Mouse (Mus musculus): ENCODE measurements around the gene Cldn11.

Gene Cldn11

DNA sequence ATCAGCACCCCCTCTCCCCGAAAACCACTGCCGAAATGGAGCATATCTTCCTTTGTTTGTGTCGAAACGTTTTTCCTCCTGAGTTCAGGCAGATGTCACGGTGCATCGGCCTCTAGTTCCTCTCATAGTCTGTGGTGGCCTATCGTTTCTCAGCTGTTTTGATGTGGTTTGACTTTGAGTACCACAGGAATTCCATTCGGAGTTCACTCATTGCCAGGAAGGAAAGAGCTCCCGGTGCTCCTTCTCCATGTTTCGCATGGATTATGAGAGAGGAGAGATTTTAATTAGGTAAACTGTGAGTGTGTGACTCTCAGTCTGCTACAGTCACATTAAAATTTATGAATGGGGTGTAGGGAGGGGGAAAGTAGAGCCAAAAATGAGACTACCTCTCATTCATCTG is 10.3 kb downstream of the Cldn11 start:
- CTCF ChIA-PET: no interaction called here

- CTCF ChIA-PET: no interaction called here
Measured at GRCm38 (mm10) chr3:31161336-31161735, 11.6 kb downstream of the Cldn11 start.

GRCm38 (mm10) chr3:31162860-31163259 is 13.1 kb downstream of the Cldn11 start:
- CTCF ChIA-PET: interaction anchor here (0.9 kb wide), 1 partner anchor 15 kb away, joined by 3 read pairs; no protein-coding TSS in a partner anchor

DNA sequence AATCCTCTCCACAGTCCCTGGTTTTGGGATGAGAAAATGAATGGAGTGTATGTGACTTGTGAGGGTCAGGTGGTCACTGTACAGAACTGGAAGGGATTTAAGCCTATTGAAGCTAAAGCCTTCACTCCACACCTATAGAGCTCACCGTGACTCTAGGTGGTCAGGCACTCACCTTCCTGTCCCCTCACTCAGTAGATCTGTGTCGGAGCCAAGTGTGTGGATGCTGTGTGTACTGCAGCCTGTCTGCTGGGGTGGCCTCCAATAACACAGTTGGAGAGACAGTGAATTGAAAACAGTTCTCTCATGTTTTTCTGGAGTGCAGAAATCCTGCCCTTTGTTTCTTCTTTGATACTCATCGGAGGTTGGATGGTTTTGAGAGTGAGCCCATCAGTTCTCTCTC is 16.1 kb downstream of the Cldn11 start:
- CTCF ChIA-PET: no interaction called here

DNA sequence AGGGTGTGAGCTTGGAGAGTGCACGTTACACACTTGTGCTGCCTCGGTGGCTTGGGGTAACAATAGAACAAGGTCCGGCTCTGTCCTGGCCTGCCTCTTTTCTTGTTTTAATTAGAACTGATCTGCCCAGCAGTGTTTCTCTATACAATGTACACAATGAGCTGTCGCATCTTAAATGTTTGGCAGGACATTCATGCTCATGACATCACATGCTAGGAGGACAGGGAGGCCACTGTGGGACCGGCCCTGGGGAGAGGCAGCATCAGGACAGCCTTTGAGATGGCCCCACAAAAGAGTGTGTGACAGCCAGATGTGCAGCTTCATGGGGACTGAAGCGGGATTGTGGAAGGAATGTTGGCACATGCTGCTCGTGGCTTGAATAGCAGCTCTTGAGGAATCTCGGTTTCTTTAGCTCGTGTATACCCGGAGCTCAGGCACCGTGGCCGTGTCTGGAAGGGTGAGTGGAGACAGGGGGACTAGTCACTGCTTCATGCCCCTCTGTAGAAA is 16.7 kb downstream of the Cldn11 start:
- CTCF ChIA-PET: no interaction called here

- CTCF ChIA-PET: interaction anchor here (0.7 kb wide), 1 partner anchor 43 kb away, joined by 3 read pairs; no protein-coding TSS in a partner anchor
Measured at GRCm38 (mm10) chr3:31190342-31190741, 40.6 kb downstream of the Cldn11 start.

GRCm38 (mm10) chr3:31191402-31191801 is 41.7 kb downstream of the Cldn11 start:
- CTCF ChIA-PET: no interaction called here

DNA sequence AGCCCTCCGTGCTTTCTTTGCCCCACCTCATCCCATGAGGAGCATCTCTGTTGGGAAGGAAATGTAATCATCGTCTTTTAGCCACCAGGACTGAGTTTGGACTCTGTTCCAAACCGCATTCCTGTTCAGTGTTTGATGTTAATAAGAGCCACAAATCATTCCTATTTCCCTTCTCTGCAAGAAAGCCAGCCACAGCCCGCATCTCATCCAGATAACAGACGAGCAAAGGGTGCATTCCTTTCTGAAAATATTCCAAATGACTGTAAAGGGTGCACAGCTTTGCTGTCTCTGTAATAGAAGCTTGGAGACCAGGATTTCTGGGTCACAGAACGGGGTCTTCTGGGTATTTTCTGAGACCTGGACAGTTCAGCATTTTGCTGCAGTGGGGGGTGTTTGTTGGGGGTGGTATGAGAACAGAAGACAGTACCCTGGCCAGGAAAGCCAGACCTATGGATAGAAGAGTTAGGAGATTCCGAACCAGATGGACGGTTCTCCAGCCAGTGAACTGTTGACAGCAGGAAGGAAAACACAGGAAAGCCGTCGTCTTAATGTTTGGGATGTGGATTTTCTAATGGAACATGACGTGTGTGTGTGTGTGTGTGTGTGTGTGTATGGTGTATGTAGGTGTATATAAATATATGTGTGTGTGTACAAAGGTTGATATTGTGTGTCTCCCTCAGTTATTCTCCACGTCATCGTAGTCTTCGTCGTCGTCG is 49.6 kb downstream of the Cldn11 start:
- CTCF ChIA-PET: no interaction called here

DNA sequence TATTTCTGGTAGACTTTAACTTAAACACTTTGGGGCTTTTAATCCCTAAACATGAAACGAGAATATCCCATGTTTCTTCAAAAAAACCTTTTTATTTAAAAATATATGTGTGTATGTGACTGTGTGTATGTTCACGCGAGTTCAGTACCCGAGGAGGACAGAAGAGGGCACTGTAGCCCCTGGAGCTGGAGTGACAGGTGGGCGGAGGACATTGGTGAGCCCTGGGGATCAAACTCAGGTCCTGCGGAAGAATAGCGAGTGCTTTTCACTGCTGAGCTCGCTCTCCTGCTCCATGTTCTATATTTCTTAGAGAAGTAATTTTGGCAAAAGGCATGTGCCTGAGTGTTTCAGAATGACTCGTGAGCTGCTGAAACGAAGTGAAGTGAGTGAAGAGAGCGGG is 54.2 kb downstream of the Cldn11 start:
- CTCF ChIA-PET: no interaction called here

DNA sequence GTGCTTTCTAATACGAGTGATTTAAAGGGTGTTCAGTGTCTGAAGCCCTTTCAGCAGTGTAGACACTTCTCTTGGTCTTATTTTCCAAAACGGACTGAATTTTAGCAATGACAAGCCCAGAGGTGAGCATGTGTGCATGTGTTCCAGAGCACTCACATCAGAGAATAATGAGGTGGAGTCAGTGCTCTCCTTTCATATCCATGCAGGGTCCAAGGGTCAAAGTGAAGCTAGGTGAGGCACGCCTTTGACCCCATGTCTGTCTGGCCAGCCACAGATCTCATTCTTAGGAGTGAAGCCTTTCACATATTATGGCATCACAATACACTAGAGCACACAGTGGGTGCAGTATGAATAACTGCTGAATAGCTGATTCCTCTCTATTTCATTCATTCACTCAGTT is 55.4 kb downstream of the Cldn11 start:
- CTCF ChIA-PET: no interaction called here

DNA sequence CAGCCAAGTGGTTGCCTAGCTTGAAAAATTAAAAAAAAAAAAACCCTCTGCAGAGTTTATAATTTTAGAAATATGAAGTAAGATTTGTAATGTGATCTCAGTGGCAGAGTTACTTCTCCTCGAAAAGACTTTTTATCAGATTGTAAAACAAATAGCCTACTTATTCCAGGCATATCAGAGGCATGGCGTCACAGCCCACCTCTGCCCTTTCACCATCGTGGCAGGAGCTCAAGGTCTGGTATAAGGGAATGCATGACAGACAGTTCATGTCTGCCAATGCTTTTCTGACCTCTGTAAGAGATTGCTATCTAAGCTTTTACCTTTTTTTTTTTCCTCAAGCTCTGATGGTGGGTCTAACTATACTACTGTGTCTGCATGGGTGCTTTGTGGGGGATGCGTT is 58.3 kb downstream of the Cldn11 start:
- CTCF ChIA-PET: no interaction called here

- CTCF ChIA-PET: no interaction called here
Measured at GRCm38 (mm10) chr3:31208458-31208994, 58.8 kb downstream of the Cldn11 start.

DNA sequence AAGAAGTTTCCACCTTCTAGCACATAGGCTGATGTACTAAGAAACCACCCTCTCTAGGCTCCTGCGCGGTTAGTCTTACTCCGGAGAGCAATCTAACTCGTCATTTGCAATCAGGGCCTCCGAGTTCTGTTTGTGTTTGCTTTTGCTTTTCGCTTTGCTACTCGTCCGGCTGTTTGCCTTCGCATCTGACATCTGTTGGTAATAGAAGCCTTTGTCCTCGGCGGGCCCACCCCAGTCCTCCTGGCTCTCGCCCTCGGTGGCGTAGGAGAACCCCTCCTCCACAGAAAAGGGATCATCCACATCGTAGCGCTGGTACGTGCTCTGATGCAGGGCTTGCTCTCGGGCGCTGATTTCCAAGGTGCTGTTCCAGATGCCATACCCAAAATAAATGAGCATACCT is 59.3 kb downstream of the Cldn11 start:
- CTCF ChIA-PET: no interaction called here

DNA sequence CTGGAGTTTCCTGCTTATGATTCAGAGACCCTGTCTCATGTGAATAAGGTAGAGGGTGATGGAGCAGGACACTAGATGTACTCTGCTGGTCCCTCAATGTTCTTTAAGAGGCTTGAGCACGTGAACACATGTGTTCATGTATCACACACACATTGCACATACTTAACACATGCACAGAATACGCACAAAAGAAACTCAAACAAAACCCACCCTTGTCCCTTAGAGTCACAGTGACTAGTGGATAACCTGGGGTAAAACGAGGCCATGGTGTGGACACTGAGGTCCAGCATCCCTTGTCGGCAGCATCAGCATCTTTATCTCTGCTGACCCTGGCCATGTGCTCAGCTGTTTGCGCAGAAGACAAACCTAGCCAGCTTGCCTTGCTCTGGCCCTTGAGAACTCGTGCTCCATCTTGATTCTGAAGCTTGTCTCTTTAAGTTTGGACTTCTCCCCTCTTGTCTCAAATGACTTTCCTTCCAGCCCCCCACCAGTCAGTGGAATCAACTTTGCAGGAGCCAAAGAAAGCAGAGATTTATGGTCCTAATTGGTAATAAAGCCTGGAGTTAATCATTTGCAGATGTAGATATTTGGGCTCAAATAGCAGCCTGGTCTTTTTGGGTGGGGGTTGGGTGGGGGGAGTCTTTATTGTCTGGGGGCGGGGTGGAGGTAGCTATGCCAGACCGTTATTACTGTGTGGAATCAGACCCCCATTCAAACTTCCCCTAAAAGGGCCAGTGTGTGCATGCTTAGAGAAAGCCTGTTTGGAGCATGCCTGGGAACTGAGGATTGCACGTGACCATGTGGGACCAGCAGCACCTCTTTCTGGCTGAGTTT is 62.7 kb downstream of the Cldn11 start:
- CTCF ChIA-PET: no interaction called here

GRCm38 (mm10) chr3:31213802-31214201 is 64.1 kb downstream of the Cldn11 start:
- CTCF ChIA-PET: no interaction called here

Data from spleen, embryonic (tissue).